Mouse (Mus musculus) hindbrain, embryonic 13.5 days (tissue): Measurements from ENCODE around the gene Trappc3. TPM values are rescaled to one million over a fixed set of nuclear protein-coding genes. Genes with fewer than 3 reads are reported as not detected.
A peak's percentile ranks its signal among the peaks of the same experiment; 100 is the strongest.

Source experiments
- ATAC-seq: fragments of 200-750 bp; cut with Nextera tagmentation; 2 replicates; pipeline ENCODE4 v1.8.0; 2017; ENCODE audit warnings: moderate TSS enrichment; ENCODE audit not compliant: low FRiP score
- H3K27ac ChIP-seq: fragments of 300-500 bp; sonication (generic); 2 replicates; pipeline ENCODE4 v1.5.1; 2015; ENCODE audit warnings: inconsistent platforms, mild to moderate bottlenecking, moderate library complexity
- H3K27me3 ChIP-seq: fragments of 300-500 bp; sonication (generic); 2 replicates; pipeline ENCODE4 v1.6.1; 2015; ENCODE audit warnings: mild to moderate bottlenecking, inconsistent platforms
- H3K36me3 ChIP-seq: fragments of 300-500 bp; sonication (generic); 2 replicates; pipeline ENCODE4 v1.6.1; 2015; ENCODE audit warnings: mild to moderate bottlenecking, inconsistent platforms
- H3K4me1 ChIP-seq: fragments of 300-500 bp; sonication (generic); replicated peaks from 2 replicates; pipeline ENCODE4 v1.6.1; 2015; ENCODE audit warnings: inconsistent platforms
- H3K4me2 ChIP-seq: fragments of 300-500 bp; sonication (generic); 2 replicates; pipeline ENCODE4 v1.6.1; 2015; ENCODE audit warnings: inconsistent platforms, mild to moderate bottlenecking, moderate library complexity
- H3K4me3 ChIP-seq: fragments of 300-500 bp; sonication (generic); 2 replicates; pipeline ENCODE4 v1.5.1; 2015; ENCODE audit warnings: mild to moderate bottlenecking, inconsistent platforms
- H3K9ac ChIP-seq: fragments of 300-500 bp; sonication (generic); 2 replicates; pipeline ENCODE4 v1.6.1; 2015; ENCODE audit warnings: mild to moderate bottlenecking, inconsistent platforms
- H3K9me3 ChIP-seq: fragments of 300-500 bp; sonication (generic); 2 replicates; pipeline ENCODE4 v1.6.1; 2016; ENCODE audit warnings: inconsistent platforms
- WGBS: fragments of 180-500 bp; shearing (Covaris S2); methylation state at CpG from one replicate; pipeline ENCODE4 v1.1.7; 2015; 5-methylcytosine and 5-hydroxymethylcytosine counted together
- polyA plus RNA-seq: library from polyadenylated mRNA; unstranded; fragments of >200 nt; fragmentation: Nextera tagmentation; extraction: Ambion mirVana; gene quantifications from 2 replicates; pipeline ENCODE4 v1.2.1, GENCODE M21; 2015

The Trappc3 gene
- polyA plus RNA-seq, 1 experiment from 2014 or later: 160 TPM

GRCm38 (mm10) chr4:126236467-126237280, 25.5 kb upstream of the Trappc3 start:
- H3K4me2 ChIP-seq: no peak overlapping the region
- H3K4me1 ChIP-seq: peaks cover 11% of the 10 kb centered on the region
- WGBS: 54% methylated on average over 62 of the region's 63 CpGs
- no peak overlapping the region for H3K4me3 ChIP-seq
- no peak overlapping the region for H3K27ac ChIP-seq
- H3K9me3 ChIP-seq: no peaks in the 10 kb centered on the region
- H3K36me3 ChIP-seq: peaks cover 97% of the 10 kb centered on the region
- ATAC-seq: no peak
- H3K27me3 ChIP-seq: no peaks in the 10 kb centered on the region
- H3K9ac ChIP-seq: no peak overlapping the region

- 62% methylated on average over 5 of the region's 5 CpGs for WGBS
- Histone ChIP-seq H3K36me3 (peaks cover 97% of the 10 kb centered on the region), H3K4me1 (peaks cover 18% of the 10 kb centered on the region), H3K27me3 (no peaks in the 10 kb centered on the region), H3K9ac (no peak overlapping the region), H3K4me3 (no peak overlapping the region), H3K4me2 (no peak overlapping the region), H3K27ac (no peak overlapping the region), H3K9me3 (no peaks in the 10 kb centered on the region)
- ATAC-seq: no peak; the same call in 1 of the 2 replicates
Observed at GRCm38 (mm10) chr4:126237721-126238242, 24.3 kb upstream of the Trappc3 start.

GRCm38 (mm10) chr4:126239862-126240475, 22.2 kb upstream of the Trappc3 start:
- H3K9ac ChIP-seq: no peak overlapping the region
- H3K36me3 ChIP-seq: peaks cover 77% of the 10 kb centered on the region
- no peak overlapping the region for H3K4me2 ChIP-seq
- peaks cover 22% of the 10 kb centered on the region for H3K4me1 ChIP-seq
- H3K4me3 ChIP-seq: no peak overlapping the region
- H3K27me3 ChIP-seq: no peaks in the 10 kb centered on the region
- no peak for ATAC-seq
- no peaks in the 10 kb centered on the region for H3K9me3 ChIP-seq
- WGBS: 95% methylated on average over 13 of the region's 13 CpGs
- H3K27ac ChIP-seq: no peak overlapping the region

GRCm38 (mm10) chr4:126241956-126242355, 20.2 kb upstream of the Trappc3 start:
- Histone ChIP-seq H3K36me3 (peaks cover 70% of the 10 kb centered on the region), H3K4me1 (peaks cover 31% of the 10 kb centered on the region), H3K4me2 (no peak overlapping the region), H3K27me3 (no peaks in the 10 kb centered on the region), H3K27ac (no peak overlapping the region), H3K9me3 (no peaks in the 10 kb centered on the region), H3K9ac (no peak overlapping the region), H3K4me3 (no peak overlapping the region)
- 40% methylated on average over 9 of the region's 9 CpGs for WGBS
- ATAC-seq: no peak

- 93% methylated on average over 6 of the region's 6 CpGs for WGBS
- Histone ChIP-seq H3K9me3 (no peaks in the 10 kb centered on the region), H3K36me3 (peaks cover 65% of the 10 kb centered on the region), H3K4me3 (no peak overlapping the region), H3K27ac (no peak overlapping the region), H3K4me2 (no peak overlapping the region), H3K4me1 (peaks cover 36% of the 10 kb centered on the region), H3K9ac (no peak overlapping the region), H3K27me3 (no peaks in the 10 kb centered on the region)
- ATAC-seq: no peak
Observed at GRCm38 (mm10) chr4:126242510-126242909, 19.6 kb upstream of the Trappc3 start.

- ATAC-seq: no peak
Observed at GRCm38 (mm10) chr4:126246202-126246889, 15.8 kb upstream of the Trappc3 start.

GRCm38 (mm10) chr4:126248261-126248868, 13.8 kb upstream of the Trappc3 start:
- Histone ChIP-seq H3K4me2 (peak overlapping the region; percentile 22; the same call in 1 of the 2 replicates), H3K4me3 (0 out of 2 replicates have a peak overlapping the region, but pooled peaks have one; percentile 4), H3K9ac (peak overlapping the region; percentile 60), H3K27me3 (no peaks in the 10 kb centered on the region), H3K9me3 (no peaks in the 10 kb centered on the region), H3K4me1 (peaks cover 72% of the 10 kb centered on the region), H3K27ac (peak overlapping the region; percentile 72), H3K36me3 (peaks cover 18% of the 10 kb centered on the region)
- no peak for ATAC-seq
- WGBS: 13% methylated on average over 11 of the region's 11 CpGs

More at GRCm38 (mm10) chr4:126246202-126246889, 15.8 kb upstream of the Trappc3 start:
- H3K4me2 ChIP-seq: no peak overlapping the region
- no peak overlapping the region for H3K4me3 ChIP-seq
- peaks cover 62% of the 10 kb centered on the region for H3K4me1 ChIP-seq
- H3K27ac ChIP-seq: no peak overlapping the region
- WGBS: 82% methylated on average over 13 of the region's 13 CpGs
- 0 out of 2 replicates have a peak overlapping the region, but pooled peaks have one; percentile 2 for H3K9ac ChIP-seq
- H3K27me3 ChIP-seq: no peaks in the 10 kb centered on the region
- H3K36me3 ChIP-seq: peaks cover 34% of the 10 kb centered on the region
- H3K9me3 ChIP-seq: no peaks in the 10 kb centered on the region

- WGBS: 63% methylated on average over 4 of the region's 4 CpGs
- no peak overlapping the region for H3K27ac ChIP-seq
- H3K9me3 ChIP-seq: no peaks in the 10 kb centered on the region
- H3K4me1 ChIP-seq: peaks cover 88% of the 10 kb centered on the region
- H3K27me3 ChIP-seq: no peaks in the 10 kb centered on the region
- H3K9ac ChIP-seq: peak overlapping the region; percentile 35; the same call in 1 of the 2 replicates
- H3K4me3 ChIP-seq: no peak overlapping the region
- H3K4me2 ChIP-seq: no peak overlapping the region
- ATAC-seq: no peak
- H3K36me3 ChIP-seq: peaks cover 13% of the 10 kb centered on the region
Observed at GRCm38 (mm10) chr4:126250659-126251058, 11.5 kb upstream of the Trappc3 start.

GRCm38 (mm10) chr4:126251655-126252254, 10.4 kb upstream of the Trappc3 start:
- no peak overlapping the region for H3K4me3 ChIP-seq
- no peak for ATAC-seq
- peak overlapping the region; percentile 44 for H3K27ac ChIP-seq
- H3K27me3 ChIP-seq: no peaks in the 10 kb centered on the region
- WGBS: 65% methylated on average over 11 of the region's 11 CpGs
- peaks cover 5% of the 10 kb centered on the region for H3K36me3 ChIP-seq
- peak overlapping the region; percentile 61 for H3K9ac ChIP-seq
- H3K4me1 ChIP-seq: peaks cover 80% of the 10 kb centered on the region
- H3K4me2 ChIP-seq: peak overlapping the region; percentile 32
- H3K9me3 ChIP-seq: no peaks in the 10 kb centered on the region

GRCm38 (mm10) chr4:126252411-126253237, 9.5 kb upstream of the Trappc3 start:
- peaks cover 5% of the 10 kb centered on the region for H3K36me3 ChIP-seq
- H3K27me3 ChIP-seq: no peaks in the 10 kb centered on the region
- no peak overlapping the region; the same call in 1 of the 2 replicates for H3K4me3 ChIP-seq
- no peak overlapping the region; the same call in 1 of the 2 replicates for H3K27ac ChIP-seq
- H3K9ac ChIP-seq: peak overlapping the region; percentile 61
- H3K4me1 ChIP-seq: peaks cover 80% of the 10 kb centered on the region
- peak overlapping the region; percentile 32 for H3K4me2 ChIP-seq
- 66% methylated on average over 17 of the region's 17 CpGs for WGBS
- H3K9me3 ChIP-seq: no peaks in the 10 kb centered on the region
- no peak for ATAC-seq
